Mouse (Mus musculus) lung, embryonic 16.5 days (tissue): ENCODE results near the gene Zfp169. TPM values are rescaled to one million over a fixed set of nuclear protein-coding genes. Genes with fewer than 3 reads are reported as not detected.

ENCODE experiments used
- ATAC-seq: fragments of 200-750 bp; cut with Nextera tagmentation; 2 replicates; pipeline ENCODE4 v1.8.0; 2017; ENCODE audit warnings: low read depth, mild to moderate bottlenecking, moderate library complexity
- H3K27ac ChIP-seq: fragments of 300-500 bp; sonication (generic); 2 replicates; pipeline ENCODE4 v1.5.1; 2014; ENCODE audit warnings: mild to moderate bottlenecking, control low read depth, low read length
- H3K27me3 ChIP-seq: fragments of 300-500 bp; sonication (generic); 2 replicates; pipeline ENCODE4 v1.6.1; 2014; ENCODE audit warnings: low read depth, low read length, mixed read lengths; ENCODE audit not compliant: control insufficient read depth, insufficient read depth
- H3K36me3 ChIP-seq: fragments of 300-500 bp; sonication (generic); 2 replicates; pipeline ENCODE4 v1.6.1; 2014; ENCODE audit warnings: low read length; ENCODE audit not compliant: control insufficient read depth, insufficient read depth
- H3K4me1 ChIP-seq: fragments of 300-500 bp; sonication (generic); replicated peaks from 2 replicates; pipeline ENCODE4 v1.6.1; 2014; ENCODE audit warnings: low read length, mixed read lengths; ENCODE audit not compliant: control insufficient read depth, insufficient read depth
- H3K4me2 ChIP-seq: fragments of 300-500 bp; sonication (generic); 2 replicates; pipeline ENCODE4 v1.6.1; 2014; ENCODE audit warnings: low read depth, low read length, control low read depth
- H3K4me3 ChIP-seq: fragments of 300-500 bp; sonication (generic); 2 replicates; pipeline ENCODE4 v1.5.1; 2014; ENCODE audit warnings: mild to moderate bottlenecking, low read length, control low read depth
- H3K9ac ChIP-seq: fragments of 300-500 bp; sonication (generic); 2 replicates; pipeline ENCODE4 v1.6.1; 2014; ENCODE audit warnings: low read length, control low read depth
- H3K9me3 ChIP-seq: fragments of 300-500 bp; sonication (generic); 2 replicates; pipeline ENCODE4 v1.6.1; 2016; ENCODE audit warnings: low read length; ENCODE audit not compliant: control insufficient read depth
- whole genome bisulfite sequencing: fragments of 180-500 bp; shearing (Covaris S2); extraction: QIAGEN DNeasy Blood & Tissue Kit; methylation state at CpG from one replicate; pipeline ENCODE4 v1.1.7; 2014; 5-methylcytosine and 5-hydroxymethylcytosine counted together
- polyA plus RNA-seq: library from polyadenylated mRNA; unstranded; fragments of >200 nt; fragmentation: Nextera tagmentation; extraction: Ambion mirVana; gene quantifications from 2 replicates; pipeline ENCODE4 v1.2.1, GENCODE M21; 2015

Zfp169 gene
- 4.1 TPM in 2 replicates for polyA plus RNA-seq

DNA sequence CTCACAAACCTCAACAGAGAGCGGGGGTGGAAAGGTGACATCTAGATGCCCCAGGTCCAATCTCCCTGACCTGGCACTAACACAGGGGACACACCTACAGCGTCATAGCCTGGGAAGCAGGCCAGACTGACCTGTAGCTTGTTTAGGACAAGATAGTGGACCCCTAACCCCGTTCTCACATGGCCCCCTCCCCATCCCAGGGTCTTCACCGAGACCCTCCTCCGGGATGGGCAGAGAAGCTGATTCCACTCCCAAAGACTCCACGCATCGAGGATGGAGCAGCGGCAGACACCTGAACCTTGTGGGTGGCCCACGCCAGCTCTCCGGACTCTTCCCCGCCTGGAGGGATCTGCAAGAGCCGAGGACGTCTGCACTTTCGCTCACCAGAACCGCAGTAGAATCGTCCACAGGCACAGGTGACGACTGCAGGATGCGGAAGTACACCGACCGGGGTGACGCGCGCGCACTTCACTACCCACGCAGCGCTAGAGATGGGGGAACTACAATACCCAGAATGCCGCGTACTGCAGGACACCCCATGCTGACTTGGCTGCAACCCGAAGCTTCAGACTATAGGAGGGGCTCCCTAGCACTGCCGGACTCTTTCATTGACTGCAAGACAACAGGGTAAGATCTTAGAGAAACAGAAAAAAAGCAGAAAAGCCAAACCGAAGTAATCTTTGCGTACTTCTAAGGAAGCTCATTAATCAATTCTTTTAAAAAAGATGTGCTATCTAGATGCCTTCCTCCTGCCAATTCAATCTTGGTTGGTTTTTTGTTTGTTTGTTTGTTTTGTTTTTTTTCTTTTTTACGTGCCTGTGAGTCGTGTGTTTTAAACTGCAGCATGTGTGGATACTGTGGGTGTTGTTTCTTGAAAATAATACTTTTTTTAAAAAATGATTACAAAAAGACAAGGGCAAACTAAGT, at the start of gene Zfp169, which contains the start of gene A830005F24Rik:
Gene Zfp169, minus strand, starts transcription at position 449 of the 927 bp plus-strand sequence.
Gene A830005F24Rik, plus strand, starts transcription at position 568 of the 927 bp plus-strand sequence.
- H3K27ac ChIP-seq = 0 out of 2 replicates have a peak within 1 kb of the TSS, but pooled peaks have one; percentile 12
- H3K9ac ChIP-seq = peak within 1 kb of the TSS; percentile 86
- under 1% methylated on average over 34 of the region's 34 CpGs for WGBS
- H3K27me3 ChIP-seq = no peaks in the 10 kb centered on the region
- H3K4me2 ChIP-seq = peak within 1 kb of the TSS; percentile 87
- peak; percentile 100 for ATAC-seq
- no peaks in the 10 kb centered on the region for H3K9me3 ChIP-seq
- peak within 1 kb of the TSS; percentile 85 for H3K4me3 ChIP-seq
- no peaks in the 10 kb centered on the region for H3K36me3 ChIP-seq
- peaks cover 6% of the 10 kb centered on the region; the same call in 1 of the 2 replicates for H3K4me1 ChIP-seq

DNA sequence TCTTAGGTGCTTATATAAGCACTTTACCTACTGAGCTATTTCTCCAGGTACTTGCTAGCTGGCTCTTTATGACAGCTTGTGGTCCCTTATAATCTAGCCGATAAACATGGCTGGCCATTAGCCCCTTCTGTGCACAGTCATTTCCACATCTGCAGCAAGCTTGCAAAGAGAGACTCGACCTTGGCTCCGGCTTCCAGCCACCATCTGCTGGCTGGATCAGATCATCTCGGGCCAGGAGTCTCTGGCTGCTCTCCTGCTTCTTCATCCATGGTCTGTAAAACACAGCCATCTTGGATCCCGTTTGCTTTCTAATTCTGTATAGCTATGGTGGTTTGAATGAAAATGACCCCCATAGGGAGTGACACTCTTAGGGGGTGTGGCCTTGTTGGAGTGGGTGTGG, 49.1 kb upstream of the Zfp169 start:
- H3K4me1 ChIP-seq = peaks cover 10% of the 10 kb centered on the region
- 78% methylated on average over 5 of the region's 5 CpGs for WGBS
- H3K4me2 ChIP-seq = no peak overlapping the region
- no peak for ATAC-seq
- no peak overlapping the region for H3K9ac ChIP-seq
- H3K4me3 ChIP-seq = no peak overlapping the region
- no peak overlapping the region for H3K27ac ChIP-seq
- H3K27me3 ChIP-seq = no peaks in the 10 kb centered on the region
- H3K9me3 ChIP-seq = no peaks in the 10 kb centered on the region
- no peaks in the 10 kb centered on the region for H3K36me3 ChIP-seq

DNA sequence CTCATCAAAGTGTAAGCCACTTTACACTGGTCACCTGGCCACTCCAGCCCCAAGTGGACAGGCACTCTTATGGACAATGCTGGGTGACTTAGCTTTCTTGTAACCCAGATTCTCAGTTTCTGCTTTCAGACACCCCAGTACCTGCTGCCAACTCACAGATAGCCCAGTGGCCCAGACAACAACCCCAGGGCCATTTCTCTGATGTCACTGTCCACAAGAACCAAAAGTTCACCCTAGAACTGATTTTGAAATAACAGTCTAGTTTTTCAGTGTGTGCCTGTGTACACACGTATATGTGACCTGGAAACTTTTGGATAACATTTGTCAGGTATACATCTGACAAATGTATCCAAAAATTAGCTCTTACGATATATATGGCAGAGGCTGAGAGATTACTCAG, 48.2 kb upstream of the Zfp169 start:
- no peak overlapping the region for H3K4me2 ChIP-seq
- no peaks in the 10 kb centered on the region for H3K9me3 ChIP-seq
- H3K4me3 ChIP-seq = no peak overlapping the region
- no peak overlapping the region for H3K27ac ChIP-seq
- H3K9ac ChIP-seq = no peak overlapping the region
- no peaks in the 10 kb centered on the region for H3K36me3 ChIP-seq
- no peaks in the 10 kb centered on the region for H3K27me3 ChIP-seq
- 93% methylated on average over 2 of the region's 2 CpGs for WGBS
- ATAC-seq = no peak
- peaks cover 6% of the 10 kb centered on the region for H3K4me1 ChIP-seq

DNA sequence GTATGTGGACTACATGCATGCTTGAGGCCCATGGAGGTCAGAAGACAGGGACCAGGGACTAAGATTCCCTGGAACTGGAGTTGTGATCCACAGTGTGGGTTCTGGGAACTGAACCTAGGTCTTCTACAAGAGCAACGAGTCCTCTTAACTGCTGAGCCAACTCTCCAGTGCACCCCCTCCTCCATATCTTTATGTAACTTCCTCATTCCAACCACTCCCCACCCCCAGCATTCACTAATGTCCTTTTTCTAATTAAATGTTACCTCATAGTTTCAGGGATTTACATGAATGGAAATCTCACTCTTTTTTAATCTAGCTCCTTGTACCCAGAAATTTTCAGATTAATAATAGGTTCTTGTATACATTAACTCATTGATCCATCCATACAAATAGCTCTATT, 42.7 kb upstream of the Zfp169 start:
- Histone ChIP-seq H3K9me3 (no peaks in the 10 kb centered on the region), H3K27me3 (no peaks in the 10 kb centered on the region), H3K4me1 (peaks cover 19% of the 10 kb centered on the region), H3K36me3 (no peaks in the 10 kb centered on the region), H3K4me2 (no peak overlapping the region), H3K4me3 (no peak overlapping the region), H3K9ac (no peak overlapping the region), H3K27ac (no peak overlapping the region)
- no peak for ATAC-seq
- WGBS = 36% methylated on average over 1 of the region's 1 CpGs

DNA sequence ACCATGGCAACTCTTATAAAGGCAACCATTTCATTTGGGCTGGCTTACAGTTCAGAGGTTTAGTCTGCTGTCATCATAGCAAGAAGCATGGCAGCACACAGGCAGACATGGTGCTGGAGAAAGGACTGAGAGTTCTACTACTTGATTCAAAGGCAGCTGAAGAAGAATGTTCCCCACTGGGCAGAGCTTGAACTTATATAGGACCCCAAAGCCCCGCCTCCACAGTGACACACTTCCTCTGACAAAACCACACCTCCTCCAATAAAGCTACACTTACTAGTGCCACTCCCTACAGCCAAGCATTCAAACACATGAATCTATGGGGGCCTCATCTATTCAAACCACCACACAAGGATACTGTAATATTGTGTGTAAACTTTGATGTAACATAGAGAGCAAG, 41.3 kb upstream of the Zfp169 start:
- H3K27ac ChIP-seq = no peak overlapping the region
- H3K9me3 ChIP-seq = no peaks in the 10 kb centered on the region
- no peaks in the 10 kb centered on the region for H3K27me3 ChIP-seq
- ATAC-seq = no peak
- peaks cover 19% of the 10 kb centered on the region for H3K4me1 ChIP-seq
- no peak overlapping the region for H3K9ac ChIP-seq
- no peaks in the 10 kb centered on the region for H3K36me3 ChIP-seq
- WGBS = 80% methylated on average over 1 of the region's 1 CpGs
- no peak overlapping the region for H3K4me2 ChIP-seq
- H3K4me3 ChIP-seq = no peak overlapping the region

DNA sequence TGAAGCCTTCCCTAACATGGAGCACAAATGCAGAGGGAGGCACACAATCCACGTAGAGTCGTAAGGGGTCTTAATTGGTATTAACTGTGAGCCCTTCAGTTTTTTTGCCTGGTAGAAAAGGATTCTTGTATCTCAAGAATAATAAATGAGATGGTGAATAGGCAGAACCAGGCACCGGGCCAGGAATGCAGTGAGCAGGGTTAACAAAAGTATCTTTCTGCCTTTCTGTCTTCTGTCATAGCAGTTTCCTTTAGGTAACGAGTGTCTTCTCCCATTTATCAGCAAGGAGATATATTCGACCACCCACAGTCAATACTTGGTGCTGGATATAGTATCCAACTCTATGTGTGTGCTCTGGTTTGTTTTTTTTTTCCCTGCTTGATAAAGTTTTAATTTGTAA, 40.3 kb upstream of the Zfp169 start:
- no peak overlapping the region for H3K4me3 ChIP-seq
- ATAC-seq = no peak
- H3K27ac ChIP-seq = peak overlapping the region; percentile 100
- H3K4me1 ChIP-seq = peaks cover 19% of the 10 kb centered on the region
- no peaks in the 10 kb centered on the region for H3K36me3 ChIP-seq
- no peaks in the 10 kb centered on the region for H3K27me3 ChIP-seq
- H3K4me2 ChIP-seq = peak overlapping the region; percentile 69; the same call in 1 of the 2 replicates
- H3K9me3 ChIP-seq = no peaks in the 10 kb centered on the region
- no peak overlapping the region for H3K9ac ChIP-seq
- 39% methylated on average over 5 of the region's 5 CpGs for WGBS

DNA sequence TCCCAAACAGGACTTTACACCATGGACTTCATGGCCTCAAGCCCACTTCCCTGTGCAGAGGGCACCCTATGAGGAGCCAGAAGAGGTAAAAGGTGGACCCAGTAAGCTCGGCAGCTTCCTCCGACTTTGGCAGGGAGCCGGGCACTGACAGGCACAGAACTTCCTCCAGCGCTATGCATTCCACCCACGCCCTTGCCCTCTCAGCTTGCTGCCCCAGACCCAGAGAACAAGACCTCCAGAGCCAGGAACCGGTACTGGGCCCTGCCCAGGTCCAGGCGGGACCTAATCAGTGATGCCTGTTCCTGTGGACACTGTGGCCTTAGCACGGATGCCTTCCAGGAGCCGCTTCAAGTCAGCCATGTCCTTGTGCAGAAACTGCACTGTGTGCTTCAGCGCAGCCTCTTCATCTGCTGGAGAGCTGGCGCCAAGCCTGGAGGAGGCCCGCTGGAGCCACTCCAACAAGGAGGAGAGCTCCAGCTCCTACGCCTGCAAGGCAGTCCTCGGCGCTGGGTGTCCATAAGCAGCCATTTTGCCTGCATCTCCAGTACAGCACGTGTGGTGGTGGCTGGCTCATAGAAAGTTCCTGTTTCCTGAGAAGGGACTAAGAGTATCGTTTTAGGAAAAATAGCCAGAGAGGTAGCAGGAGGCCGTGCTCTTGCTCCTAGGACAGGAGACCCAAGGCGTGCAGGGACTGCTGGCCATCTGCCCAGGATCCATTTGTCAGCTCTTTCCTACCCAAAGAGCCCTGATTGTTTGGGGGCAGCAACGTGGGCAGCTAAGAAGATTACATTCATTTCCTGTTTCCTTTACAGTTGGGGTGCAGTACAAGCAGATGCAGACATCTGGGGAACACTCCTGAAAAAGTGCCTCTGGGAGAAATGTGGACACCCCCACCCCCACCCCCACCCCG, 39.2 kb upstream of the Zfp169 start:
- Histone ChIP-seq H3K4me2 (peak overlapping the region; percentile 69), H3K27ac (peak overlapping the region; percentile 100), H3K9ac (peak overlapping the region; percentile 77), H3K4me3 (peak overlapping the region; percentile 48), H3K4me1 (peaks cover 19% of the 10 kb centered on the region), H3K9me3 (no peaks in the 10 kb centered on the region), H3K36me3 (no peaks in the 10 kb centered on the region), H3K27me3 (no peaks in the 10 kb centered on the region)
- 8% methylated on average over 21 of the region's 21 CpGs for WGBS
- peak; percentile 97 for ATAC-seq

DNA sequence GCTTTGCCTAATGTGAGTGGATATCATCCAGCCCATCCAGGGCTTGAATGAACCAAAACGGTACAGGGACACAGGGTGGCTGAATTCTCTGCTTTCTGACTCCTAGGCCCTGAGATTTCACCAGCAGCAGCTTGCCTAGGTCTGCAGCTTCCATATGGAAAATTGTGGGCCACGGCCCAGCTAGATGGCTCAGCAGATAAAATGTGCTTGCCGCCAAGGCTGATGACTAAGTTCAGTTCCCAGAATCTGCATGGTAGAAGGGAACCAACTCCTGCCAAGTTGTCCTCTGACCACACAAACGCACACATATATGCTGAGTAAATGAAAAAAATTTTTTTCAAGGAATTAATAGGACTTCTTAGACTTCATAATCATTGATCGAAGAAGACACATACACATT, 35.0 kb upstream of the Zfp169 start:
- no peak overlapping the region for H3K4me2 ChIP-seq
- no peak for ATAC-seq
- WGBS = 78% methylated on average over 5 of the region's 5 CpGs

DNA sequence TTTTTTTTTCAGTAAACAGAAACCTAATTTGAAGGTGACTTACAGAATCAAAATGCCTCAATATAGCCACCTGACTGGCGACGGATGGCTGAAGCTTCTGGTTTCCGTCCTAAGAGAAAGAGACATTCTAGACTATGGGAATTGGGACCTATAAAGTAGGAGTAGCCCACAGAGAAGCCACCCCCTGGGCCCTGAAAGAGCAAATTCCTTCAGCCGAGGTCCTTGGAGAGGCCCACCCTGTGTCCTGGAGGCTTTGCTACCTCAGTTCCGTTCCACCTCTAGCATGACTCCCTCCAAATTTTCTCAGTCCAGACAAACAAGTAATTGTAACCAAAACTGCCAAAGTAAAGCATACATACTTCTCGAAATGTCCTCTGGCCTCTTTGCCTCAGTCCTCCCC, 34.4 kb upstream of the Zfp169 start:
- no peaks in the 10 kb centered on the region for H3K27me3 ChIP-seq
- 90% methylated on average over 6 of the region's 6 CpGs for WGBS
- H3K4me1 ChIP-seq = peaks cover 26% of the 10 kb centered on the region
- no peak overlapping the region for H3K9ac ChIP-seq
- H3K4me3 ChIP-seq = no peak overlapping the region
- no peak overlapping the region for H3K27ac ChIP-seq
- no peak overlapping the region for H3K4me2 ChIP-seq
- ATAC-seq = no peak
- H3K9me3 ChIP-seq = no peaks in the 10 kb centered on the region
- no peaks in the 10 kb centered on the region for H3K36me3 ChIP-seq

More for the DNA sequence above, 35.0 kb upstream of the Zfp169 start:
- no peak overlapping the region for H3K9ac ChIP-seq
- H3K36me3 ChIP-seq = no peaks in the 10 kb centered on the region
- H3K9me3 ChIP-seq = no peaks in the 10 kb centered on the region
- H3K4me3 ChIP-seq = no peak overlapping the region
- peaks cover 33% of the 10 kb centered on the region for H3K4me1 ChIP-seq
- H3K27ac ChIP-seq = no peak overlapping the region
- no peaks in the 10 kb centered on the region for H3K27me3 ChIP-seq
